Comparison of ENCODE assay signal across 9 mouse cellular contexts in the genomic region with DNA sequence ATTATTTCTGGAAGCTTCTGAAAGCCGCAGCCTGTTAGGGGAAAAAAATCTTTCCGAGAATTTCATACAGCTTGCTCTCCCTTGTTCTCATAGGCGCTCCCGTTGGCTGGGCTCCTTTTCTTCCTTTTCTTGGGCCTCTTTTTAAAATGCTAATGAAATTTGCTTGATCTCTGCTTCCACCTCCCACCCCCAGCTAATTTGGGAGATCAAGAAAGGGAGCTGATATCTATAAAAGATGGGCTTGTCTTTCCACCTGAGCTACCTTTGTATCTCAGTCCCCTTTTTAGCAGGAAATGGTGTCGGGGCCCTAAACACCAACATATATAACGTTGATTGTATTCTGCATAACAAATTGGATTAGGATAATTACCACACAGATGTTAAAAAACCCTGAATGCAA.
DNase-seq lines count a peak whose midpoint lies in the region; ATAC-seq and TF ChIP-seq lines count a peak whose summit lies in the region.
"Had no signal": no experiment of that assay in that cellular context is flagged by ENCODE, and none has a peak within 500 bp of the region (broad histone marks: within the 10 kb centered on the region; RNA-seq: fewer than 3 reads in every experiment).

No protein-coding gene starts in this region.

- no peaks in the 10 kb centered on the region for H3K36me3 ChIP-seq in spleen, adult 2 months (ENCODE audit: control insufficient read depth, insufficient read depth, low read length)
- no peaks in the 10 kb centered on the region for H3K36me3 ChIP-seq in forebrain, embryonic 16.5 days (ENCODE audit: control insufficient read depth, insufficient read depth)
- H3K36me3 ChIP-seq in liver, embryonic 15.5 days (replicated peaks): no peaks in the 10 kb centered on the region
- no peaks in the 10 kb centered on the region for H3K36me3 ChIP-seq in stomach, postnatal 0 days (ENCODE audit: control insufficient read depth, insufficient read depth, low read length)

- peak overlapping the region; percentile 50 for H3K4me2 ChIP-seq in forebrain, embryonic 16.5 days (ENCODE audit: low read length)
- H3K4me2 ChIP-seq in liver, embryonic 15.5 days: peak overlapping the region; percentile 29; the same call in 1 of the 2 replicates
- peak overlapping the region; percentile 35; the same call in 1 of the 2 replicates for H3K4me2 ChIP-seq in stomach, postnatal 0 days (replicated peaks; ENCODE audit: low read depth)

- 53% methylated on average over 6 of the region's 6 CpGs for WGBS in spleen, adult 2 months
- whole genome bisulfite sequencing in forebrain, embryonic 16.5 days: 19% methylated on average over 6 of the region's 6 CpGs
- WGBS in liver, embryonic 15.5 days (ENCODE audit: insufficient replicate concordance): 36% methylated on average over 6 of the region's 6 CpGs
- WGBS in stomach, postnatal 0 days: 37% methylated on average over 6 of the region's 6 CpGs

- 0 out of 2 replicates have a peak overlapping the region, but pooled peaks have one; percentile 14 for H3K4me3 ChIP-seq in spleen, adult 2 months (ENCODE audit: extremely low read depth, insufficient read depth, insufficient read length)
- H3K4me3 ChIP-seq in forebrain, embryonic 16.5 days (replicated peaks; ENCODE audit: low read length): peak overlapping the region; percentile 25; the same call in 1 of the 2 replicates
- no peak overlapping the region for H3K4me3 ChIP-seq in liver, embryonic 15.5 days (replicated peaks)
- H3K4me3 ChIP-seq in stomach, postnatal 0 days (ENCODE audit: low read depth, low read length): peak overlapping the region; percentile 19; the same call in 1 of the 2 replicates
- H3K4me3 ChIP-seq: erythroblast, embryonic 14.5 days had no signal

- H3K27me3 ChIP-seq in spleen, adult 2 months (ENCODE audit: control insufficient read depth, insufficient read depth, low read length): no peaks in the 10 kb centered on the region
- H3K27me3 ChIP-seq in forebrain, embryonic 16.5 days (replicated peaks; ENCODE audit: control insufficient read depth, insufficient read depth, low read length): no peaks in the 10 kb centered on the region
- H3K27me3 ChIP-seq in liver, embryonic 15.5 days: no peaks in the 10 kb centered on the region
- no peaks in the 10 kb centered on the region for H3K27me3 ChIP-seq in stomach, postnatal 0 days (ENCODE audit: control insufficient read depth, insufficient read depth, low read length)

- no peak for TF ChIP-seq EP300 in stomach, postnatal 0 days (optimal IDR thresholded peaks at IDR 0.05)

- intact Hi-C loops in left cerebral cortex, postnatal 36 days (cut with DNase I): no loop called here
- intact Hi-C loops in heart, postnatal 36 days (cut with DNase I): loop anchor here (10.0 kb wide), 1 partner anchor 144 kb away; a partner anchor contains a TSS

- DNase-seq in spleen, adult 2 months (ENCODE audit: low read depth in 1 of 2, low spot score in 2 of 2): no peak
- no peak for DNase-seq in spleen, postnatal 10 days (ENCODE audit: low spot score in 2 of 2)
- no peak for DNase-seq in stomach, postnatal 0 days (ENCODE audit: low spot score)
- no peak for DNase-seq in frontal cortex, postnatal 14 days (ENCODE audit: low spot score in 2 of 2)
- no peak for DNase-seq in left cerebral cortex, postnatal 36 days (ENCODE audit: low spot score in 2 of 2)
- no peak for DNase-seq in heart, postnatal 36 days

- no peaks in the 10 kb centered on the region for H3K4me1 ChIP-seq in spleen, adult 2 months (ENCODE audit: control insufficient read depth, insufficient read depth, insufficient read length)
- peaks cover 8% of the 10 kb centered on the region for H3K4me1 ChIP-seq in forebrain, embryonic 16.5 days (replicated peaks; ENCODE audit: control insufficient read depth, insufficient read depth, low read length)
- no peaks in the 10 kb centered on the region for H3K4me1 ChIP-seq in liver, embryonic 15.5 days (replicated peaks)
- no peaks in the 10 kb centered on the region for H3K4me1 ChIP-seq in stomach, postnatal 0 days (replicated peaks; ENCODE audit: control insufficient read depth, insufficient read depth)

- peak overlapping the region; percentile 0; the same call in 1 of the 2 replicates for H3K9ac ChIP-seq in forebrain, embryonic 16.5 days (replicated peaks; ENCODE audit: low read depth, low read length)
- no peak overlapping the region for H3K9ac ChIP-seq in liver, embryonic 15.5 days
- no peak overlapping the region for H3K9ac ChIP-seq in stomach, postnatal 0 days (ENCODE audit: low read length)

- no peaks in the 10 kb centered on the region for H3K9me3 ChIP-seq in forebrain, embryonic 16.5 days (ENCODE audit: control insufficient read depth, low read length)
- H3K9me3 ChIP-seq in liver, embryonic 15.5 days (replicated peaks): no peaks in the 10 kb centered on the region
- H3K9me3 ChIP-seq in stomach, postnatal 0 days (ENCODE audit: control insufficient read depth, low read length): no peaks in the 10 kb centered on the region

- peak; percentile 32 for ATAC-seq in forebrain, embryonic 16.5 days
- ATAC-seq in liver, embryonic 15.5 days (ENCODE audit: insufficient read depth): no peak
- no peak for ATAC-seq in stomach, postnatal 0 days (ENCODE audit: low FRiP score, low TSS enrichment)

- no peak for TF ChIP-seq POLR2A in spleen, adult 2 months (IDR thresholded peaks at IDR 0.05; ENCODE audit: low read depth, low read length)

- no peak for TF ChIP-seq CTCF in spleen, adult 2 months (IDR thresholded peaks at IDR 0.05; ENCODE audit: extremely low read depth, insufficient read depth, insufficient read length, insufficient replicate concordance)
- TF ChIP-seq CTCF in stomach, postnatal 0 days (IDR thresholded peaks at IDR 0.05; ENCODE audit: low read depth): no peak

- no peak overlapping the region; the same call in 1 of the 2 replicates for H3K27ac ChIP-seq in spleen, adult 2 months (ENCODE audit: insufficient read depth, low read length)
- peak overlapping the region; percentile 71 for H3K27ac ChIP-seq in forebrain, embryonic 16.5 days (ENCODE audit: low read length)
- no peak overlapping the region for H3K27ac ChIP-seq in liver, embryonic 15.5 days (replicated peaks)
- H3K27ac ChIP-seq in stomach, postnatal 0 days (replicated peaks): no peak overlapping the region
